Comparison of ENCODE assay signal across 1 mouse cellular context in genomic region chr11:70208778-70209388, GRCm38 (mm10).
TF ChIP-seq lines count a peak whose summit lies in the region.

No protein-coding gene starts in this region.

TF ChIP-seq in CH12.LX, 34 proteins besides CTCF, POLR2A, EP300 and RAD21:
- TF ChIP-seq GABPA (IDR thresholded peaks at IDR 0.05; ENCODE audit: insufficient replicate concordance, low read depth, low read length) (no peak), SIN3A (IDR thresholded peaks at IDR 0.05; ENCODE audit: low read length) (no peak), JUND (conservative IDR thresholded peaks at IDR 0.05; ENCODE audit: low read depth, low read length) (no peak), ZNF384 (IDR thresholded peaks at IDR 0.05; ENCODE audit: low read depth, low read length) (peak; percentile 56; the same call in 1 of the 2 replicates), MYC (IDR thresholded peaks at IDR 0.05; ENCODE audit: low read depth, low read length) (no peak)
TF ChIP-seq in CH12.LX: peak in this region for 1.
